Mouse (Mus musculus): ENCODE results near the gene Crebbp. TPM values are rescaled to one million over a fixed set of nuclear protein-coding genes. Genes with fewer than 3 reads are reported as not detected.

Crebbp gene
- polyA plus RNA-seq, 1 experiment from 2014 or later = 39.4 TPM

GRCm38 (mm10) chr16:4128894-4129293 is 84.9 kb downstream of the Crebbp start:
- Histone ChIP-seq H3K9ac (ENCODE audit: low read length) (no peak overlapping the region), H3K4me2 (ENCODE audit: low read depth, low read length, severe bottlenecking) (no peak overlapping the region), H3K36me3 (ENCODE audit: control insufficient read depth, insufficient read depth, low read length) (peaks cover 9% of the 10 kb centered on the region), H3K4me1 (replicated peaks; ENCODE audit: control insufficient read depth, insufficient read depth, low read length) (no peaks in the 10 kb centered on the region), H3K27me3 (ENCODE audit: control insufficient read depth, insufficient read depth, low read length) (no peaks in the 10 kb centered on the region), H3K4me3 (ENCODE audit: low read depth, low read length) (no peak overlapping the region), H3K27ac (ENCODE audit: low read depth, low read length) (no peak overlapping the region), H3K9me3 (ENCODE audit: control insufficient read depth, low read length) (no peaks in the 10 kb centered on the region)
- 87% methylated on average over 1 of the region's 1 CpGs for WGBS
- ATAC-seq (replicated peaks; ENCODE audit: low FRiP score) (no peak), DNase-seq (ENCODE audit: low spot score) (no peak)

GRCm38 (mm10) chr16:4117072-4117471 is 96.7 kb downstream of the Crebbp start:
- H3K36me3 ChIP-seq (ENCODE audit: control insufficient read depth, insufficient read depth, low read length) = peaks cover 11% of the 10 kb centered on the region
- no peaks in the 10 kb centered on the region for H3K9me3 ChIP-seq (ENCODE audit: control insufficient read depth, low read length)
- H3K9ac ChIP-seq (ENCODE audit: low read length) = no peak overlapping the region
- DNase-seq (ENCODE audit: low spot score) (no peak), ATAC-seq (replicated peaks; ENCODE audit: low FRiP score) (no peak)
- H3K4me1 ChIP-seq (replicated peaks; ENCODE audit: control insufficient read depth, insufficient read depth, low read length) = no peaks in the 10 kb centered on the region
- no peak overlapping the region for H3K27ac ChIP-seq (ENCODE audit: low read depth, low read length)
- no peak overlapping the region for H3K4me3 ChIP-seq (ENCODE audit: low read depth, low read length)
- WGBS = 95% methylated on average over 4 of the region's 4 CpGs
- no peak overlapping the region for H3K4me2 ChIP-seq (ENCODE audit: low read depth, low read length, severe bottlenecking)
- no peaks in the 10 kb centered on the region for H3K27me3 ChIP-seq (ENCODE audit: control insufficient read depth, insufficient read depth, low read length)

DNA sequence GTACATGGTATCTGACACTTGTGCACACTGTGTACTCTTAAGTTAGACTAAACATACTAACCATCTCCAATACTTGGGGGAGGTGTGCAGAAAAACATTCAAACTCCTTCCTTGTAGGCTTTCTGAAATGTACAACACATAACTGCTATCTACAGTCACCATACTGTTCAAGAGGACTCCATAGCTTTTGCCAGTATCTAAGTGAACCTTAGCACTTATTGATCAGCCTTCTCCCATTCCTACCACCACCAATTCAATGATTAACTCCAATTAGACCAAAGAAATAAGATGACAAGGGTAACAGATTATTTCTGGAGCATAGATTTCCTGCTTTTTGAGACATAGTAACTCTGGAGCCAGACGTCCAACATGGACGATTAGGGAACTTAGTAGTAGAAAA is 113.4 kb downstream of the Crebbp start:
- WGBS = 94% methylated on average over 2 of the region's 2 CpGs
- Histone ChIP-seq H3K27ac (ENCODE audit: low read depth, low read length) (no peak overlapping the region), H3K4me1 (replicated peaks; ENCODE audit: control insufficient read depth, insufficient read depth, low read length) (no peaks in the 10 kb centered on the region), H3K36me3 (ENCODE audit: control insufficient read depth, insufficient read depth, low read length) (peaks cover 3% of the 10 kb centered on the region; the same call in 1 of the 2 replicates), H3K4me2 (ENCODE audit: low read depth, low read length, severe bottlenecking) (no peak overlapping the region), H3K9ac (ENCODE audit: low read length) (no peak overlapping the region), H3K4me3 (ENCODE audit: low read depth, low read length) (no peak overlapping the region), H3K27me3 (ENCODE audit: control insufficient read depth, insufficient read depth, low read length) (no peaks in the 10 kb centered on the region), H3K9me3 (ENCODE audit: control insufficient read depth, low read length) (no peaks in the 10 kb centered on the region)
- DNase-seq (ENCODE audit: low spot score) = no peak
- no peak for ATAC-seq (replicated peaks; ENCODE audit: low FRiP score)

DNA sequence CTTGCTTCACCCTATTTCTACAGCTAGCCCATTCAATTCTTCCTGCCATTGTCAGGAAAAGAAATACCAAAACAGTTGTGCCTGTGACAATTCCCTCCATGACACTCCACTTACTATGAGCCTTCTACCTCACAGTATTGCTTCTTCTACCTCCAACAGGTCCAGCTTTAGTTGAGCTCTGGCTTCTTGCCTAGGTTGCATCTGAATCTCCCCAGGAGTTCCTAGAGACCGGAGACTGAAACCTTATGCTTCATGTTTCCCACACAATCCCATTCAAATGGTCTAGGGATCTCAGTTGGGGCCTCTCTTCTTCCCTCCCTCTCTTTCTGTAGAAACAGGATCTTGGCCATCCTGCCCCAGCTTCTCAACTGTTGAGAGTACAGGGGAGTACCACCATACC is 116.3 kb downstream of the Crebbp start:
- peaks cover 7% of the 10 kb centered on the region; the same call in 1 of the 2 replicates for H3K36me3 ChIP-seq (ENCODE audit: control insufficient read depth, insufficient read depth, low read length)
- H3K27ac ChIP-seq (ENCODE audit: low read depth, low read length) = no peak overlapping the region
- H3K9ac ChIP-seq (ENCODE audit: low read length) = no peak overlapping the region
- DNase-seq (ENCODE audit: low spot score) = no peak
- H3K4me3 ChIP-seq (ENCODE audit: low read depth, low read length) = no peak overlapping the region
- no peaks in the 10 kb centered on the region for H3K27me3 ChIP-seq (ENCODE audit: control insufficient read depth, insufficient read depth, low read length)
- ATAC-seq (replicated peaks; ENCODE audit: low FRiP score) = no peak
- H3K4me2 ChIP-seq (ENCODE audit: low read depth, low read length, severe bottlenecking) = no peak overlapping the region
- no peaks in the 10 kb centered on the region for H3K4me1 ChIP-seq (replicated peaks; ENCODE audit: control insufficient read depth, insufficient read depth, low read length)
- WGBS = 100% methylated on average over 1 of the region's 1 CpGs
- H3K9me3 ChIP-seq (ENCODE audit: control insufficient read depth, low read length) = no peaks in the 10 kb centered on the region

GRCm38 (mm10) chr16:4096898-4097297 is 116.9 kb downstream of the Crebbp start:
- Histone ChIP-seq H3K4me1 (replicated peaks; ENCODE audit: control insufficient read depth, insufficient read depth, low read length) (no peaks in the 10 kb centered on the region), H3K4me2 (ENCODE audit: low read depth, low read length, severe bottlenecking) (no peak overlapping the region), H3K27me3 (ENCODE audit: control insufficient read depth, insufficient read depth, low read length) (no peaks in the 10 kb centered on the region), H3K36me3 (ENCODE audit: control insufficient read depth, insufficient read depth, low read length) (peaks cover 10% of the 10 kb centered on the region; the same call in 1 of the 2 replicates), H3K9ac (ENCODE audit: low read length) (no peak overlapping the region), H3K9me3 (ENCODE audit: control insufficient read depth, low read length) (no peaks in the 10 kb centered on the region), H3K27ac (ENCODE audit: low read depth, low read length) (no peak overlapping the region), H3K4me3 (ENCODE audit: low read depth, low read length) (no peak overlapping the region)
- no peak for DNase-seq (ENCODE audit: low spot score)
- ATAC-seq (replicated peaks; ENCODE audit: low FRiP score) = no peak

DNA sequence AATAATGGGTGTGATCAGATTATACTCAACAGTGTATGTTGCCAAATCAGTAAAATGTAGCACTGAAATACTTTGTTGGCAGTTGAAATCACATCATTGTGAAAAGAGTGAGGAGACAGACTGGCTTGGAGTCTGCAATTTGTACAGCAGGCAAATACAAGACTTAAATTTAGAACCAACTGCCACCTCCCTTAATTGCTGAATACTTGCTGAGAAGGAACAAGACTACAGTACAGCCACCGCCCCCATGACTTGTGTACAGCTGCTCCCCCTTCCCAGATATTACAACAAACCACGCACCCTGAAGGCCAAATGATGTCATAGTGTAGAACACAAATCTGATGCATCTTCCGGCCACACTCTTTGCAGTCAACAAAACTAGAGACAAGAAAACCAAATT is 117.7 kb downstream of the Crebbp start:
- Histone ChIP-seq H3K4me2 (ENCODE audit: low read depth, low read length, severe bottlenecking) (no peak overlapping the region), H3K36me3 (ENCODE audit: control insufficient read depth, insufficient read depth, low read length) (peaks cover 16% of the 10 kb centered on the region), H3K27ac (ENCODE audit: low read depth, low read length) (no peak overlapping the region), H3K9me3 (ENCODE audit: control insufficient read depth, low read length) (no peaks in the 10 kb centered on the region), H3K4me3 (ENCODE audit: low read depth, low read length) (no peak overlapping the region), H3K27me3 (ENCODE audit: control insufficient read depth, insufficient read depth, low read length) (no peaks in the 10 kb centered on the region), H3K9ac (ENCODE audit: low read length) (no peak overlapping the region), H3K4me1 (replicated peaks; ENCODE audit: control insufficient read depth, insufficient read depth, low read length) (no peaks in the 10 kb centered on the region)
- WGBS = 99% methylated on average over 3 of the region's 3 CpGs
- ATAC-seq (replicated peaks; ENCODE audit: low FRiP score) (no peak), DNase-seq (ENCODE audit: low spot score) (no peak)

GRCm38 (mm10) chr16:4087214-4087913 is 126.4 kb downstream of the Crebbp start:
- H3K4me3 ChIP-seq (ENCODE audit: low read depth, low read length) = no peak overlapping the region
- H3K36me3 ChIP-seq (ENCODE audit: control insufficient read depth, insufficient read depth, low read length) = peaks cover 35% of the 10 kb centered on the region
- no peaks in the 10 kb centered on the region for H3K27me3 ChIP-seq (ENCODE audit: control insufficient read depth, insufficient read depth, low read length)
- DNase-seq (ENCODE audit: low spot score) = no peak
- H3K27ac ChIP-seq (ENCODE audit: low read depth, low read length) = no peak overlapping the region
- H3K9me3 ChIP-seq (ENCODE audit: control insufficient read depth, low read length) = no peaks in the 10 kb centered on the region
- H3K4me2 ChIP-seq (ENCODE audit: low read depth, low read length, severe bottlenecking) = no peak overlapping the region
- 94% methylated on average over 8 of the region's 8 CpGs for WGBS
- no peak for ATAC-seq (replicated peaks; ENCODE audit: low FRiP score)
- H3K4me1 ChIP-seq (replicated peaks; ENCODE audit: control insufficient read depth, insufficient read depth, low read length) = no peaks in the 10 kb centered on the region
- H3K9ac ChIP-seq (ENCODE audit: low read length) = no peak overlapping the region

- Histone ChIP-seq H3K9me3 (ENCODE audit: control insufficient read depth, low read length) (no peaks in the 10 kb centered on the region), H3K4me1 (replicated peaks; ENCODE audit: control insufficient read depth, insufficient read depth, low read length) (no peaks in the 10 kb centered on the region), H3K27me3 (ENCODE audit: control insufficient read depth, insufficient read depth, low read length) (no peaks in the 10 kb centered on the region), H3K27ac (ENCODE audit: low read depth, low read length) (no peak overlapping the region), H3K9ac (ENCODE audit: low read length) (no peak overlapping the region), H3K36me3 (ENCODE audit: control insufficient read depth, insufficient read depth, low read length) (peaks cover 25% of the 10 kb centered on the region), H3K4me3 (ENCODE audit: low read depth, low read length) (no peak overlapping the region), H3K4me2 (ENCODE audit: low read depth, low read length, severe bottlenecking) (no peak overlapping the region)
- 96% methylated on average over 9 of the region's 9 CpGs for WGBS
- DNase-seq (ENCODE audit: low spot score) (no peak), ATAC-seq (replicated peaks; ENCODE audit: low FRiP score) (no peak)
Observed at GRCm38 (mm10) chr16:4085851-4086387, 127.9 kb downstream of the Crebbp start.

DNA sequence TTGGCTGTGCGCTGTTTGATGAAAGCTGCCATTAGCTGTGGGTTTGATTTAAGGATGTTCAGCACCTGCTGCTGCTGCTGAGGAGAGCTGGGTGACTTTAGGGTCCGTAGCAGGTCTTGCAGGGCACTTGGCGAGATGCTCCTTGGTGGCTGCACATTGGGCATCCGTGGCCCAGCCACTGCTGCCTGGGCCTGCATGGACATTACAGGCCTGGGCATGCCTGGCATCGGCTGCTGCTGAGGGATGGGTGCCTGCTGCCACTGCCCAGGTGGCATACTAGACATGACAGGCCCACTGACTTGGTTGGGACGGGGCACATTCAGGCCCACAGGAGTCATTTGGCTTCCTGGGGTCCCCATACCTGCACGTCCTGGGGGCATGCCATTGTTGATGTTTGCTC is 128.7 kb downstream of the Crebbp start:
- Histone ChIP-seq H3K9me3 (ENCODE audit: control insufficient read depth, low read length) (no peaks in the 10 kb centered on the region), H3K4me3 (ENCODE audit: low read depth, low read length) (no peak overlapping the region), H3K4me1 (replicated peaks; ENCODE audit: control insufficient read depth, insufficient read depth, low read length) (no peaks in the 10 kb centered on the region), H3K36me3 (ENCODE audit: control insufficient read depth, insufficient read depth, low read length) (peaks cover 21% of the 10 kb centered on the region), H3K27me3 (ENCODE audit: control insufficient read depth, insufficient read depth, low read length) (no peaks in the 10 kb centered on the region), H3K4me2 (ENCODE audit: low read depth, low read length, severe bottlenecking) (no peak overlapping the region), H3K27ac (ENCODE audit: low read depth, low read length) (no peak overlapping the region), H3K9ac (ENCODE audit: low read length) (no peak overlapping the region)
- 95% methylated on average over 7 of the region's 7 CpGs for WGBS
- DNase-seq (ENCODE audit: low spot score) (no peak), ATAC-seq (replicated peaks; ENCODE audit: low FRiP score) (no peak)

All from forebrain, embryonic 11.5 days (tissue).